Mouse (Mus musculus) small intestine, adult 2 months (tissue): Measurements from ENCODE around the gene Bmp5.

Source experiments
- CTCF ChIP-seq: fragments of 200-500 bp; IDR thresholded peaks from 2 replicates; pipeline ENCODE4 v1.5.1; 2012; ENCODE audit warnings: low read depth, mild to moderate bottlenecking, control low read depth, inconsistent platforms, low read length, moderate library complexity, mixed read lengths; ENCODE audit not compliant: insufficient replicate concordance, insufficient read length; ENCODE audit errors: extremely low read depth
- POLR2A ChIP-seq: fragments of 200-500 bp; IDR thresholded peaks from 2 replicates; pipeline ENCODE4 v1.6.1; 2012; ENCODE audit warnings: low read depth, mild to moderate bottlenecking, control low read depth, inconsistent platforms, low read length, moderate library complexity

GRCm38 (mm10) chr9:75783573-75783972 is 8.4 kb downstream of the Bmp5 start:
- TF ChIP-seq POLR2A (no peak), CTCF (no peak)
